Mouse (Mus musculus): ENCODE measurements at regions not wholly inside any gene's neighbourhood (a gene's known extent, or its start where the extent isn't known, plus 50 kb on each side); places are given as distances from the start of the nearest gene placed in this dataset.

DNA sequence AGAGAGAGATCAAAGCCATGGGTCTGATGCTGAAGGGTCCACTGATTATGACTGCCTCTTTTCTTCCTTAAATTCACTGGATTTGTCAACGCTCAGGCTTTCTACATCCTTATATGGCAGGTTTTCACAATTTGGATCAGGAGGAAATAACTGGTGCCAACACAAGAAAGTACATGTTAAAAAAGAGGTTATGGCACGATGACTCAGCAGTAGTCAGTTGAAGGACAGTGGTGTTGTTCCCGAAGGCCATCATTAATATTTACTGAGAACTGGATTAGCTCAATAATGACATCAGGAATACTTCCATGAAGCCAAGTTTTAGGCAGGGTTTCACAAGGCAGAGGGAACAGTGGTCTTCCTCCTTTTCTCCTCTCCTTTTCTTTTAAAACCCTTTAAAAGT is 179.6 kb downstream of the Car2 start:
- Histone ChIP-seq H3K27ac (ENCODE audit: insufficient read depth, low read depth, low read length) (no peak overlapping the region), H3K36me3 (ENCODE audit: control insufficient read depth, insufficient read depth, low read length) (no peaks in the 10 kb centered on the region), H3K27me3 (ENCODE audit: control insufficient read depth, insufficient read depth, low read length) (no peaks in the 10 kb centered on the region), H3K4me3 (ENCODE audit: low read depth, low read length) (no peak overlapping the region), H3K4me1 (ENCODE audit: control insufficient read depth, insufficient read depth, insufficient read length, low read length) (no peaks in the 10 kb centered on the region)
- TF ChIP-seq CTCF (IDR thresholded peaks at IDR 0.05; ENCODE audit: extremely low read depth, insufficient read length, insufficient replicate concordance, low read depth, low read length) = no peak
- no peak for TF ChIP-seq POLR2A (IDR thresholded peaks at IDR 0.05; ENCODE audit: low read depth, low read length)
- WGBS = 79% methylated on average over 3 of the region's 3 CpGs

GRCm38 (mm10) chr3:15068256-15068655 is 182.2 kb downstream of the Car2 start:
- no peak overlapping the region for H3K27ac ChIP-seq (ENCODE audit: insufficient read depth, low read depth, low read length)
- WGBS = 75% methylated on average over 3 of the region's 3 CpGs
- H3K4me3 ChIP-seq (ENCODE audit: low read depth, low read length) = no peak overlapping the region
- no peaks in the 10 kb centered on the region for H3K4me1 ChIP-seq (ENCODE audit: control insufficient read depth, insufficient read depth, insufficient read length, low read length)
- no peaks in the 10 kb centered on the region for H3K27me3 ChIP-seq (ENCODE audit: control insufficient read depth, insufficient read depth, low read length)
- H3K36me3 ChIP-seq (ENCODE audit: control insufficient read depth, insufficient read depth, low read length) = no peaks in the 10 kb centered on the region
- TF ChIP-seq POLR2A (IDR thresholded peaks at IDR 0.05; ENCODE audit: low read depth, low read length) (no peak), CTCF (IDR thresholded peaks at IDR 0.05; ENCODE audit: extremely low read depth, insufficient read length, insufficient replicate concordance, low read depth, low read length) (no peak)

GRCm38 (mm10) chr3:15071030-15071883 is 185.2 kb downstream of the Car2 start:
- Histone ChIP-seq H3K36me3 (ENCODE audit: control insufficient read depth, insufficient read depth, low read length) (no peaks in the 10 kb centered on the region), H3K4me1 (ENCODE audit: control insufficient read depth, insufficient read depth, insufficient read length, low read length) (no peaks in the 10 kb centered on the region), H3K4me3 (ENCODE audit: low read depth, low read length) (no peak overlapping the region), H3K27ac (ENCODE audit: insufficient read depth, low read depth, low read length) (no peak overlapping the region), H3K27me3 (ENCODE audit: control insufficient read depth, insufficient read depth, low read length) (no peaks in the 10 kb centered on the region)
- TF ChIP-seq POLR2A (IDR thresholded peaks at IDR 0.05; ENCODE audit: low read depth, low read length) (no peak), CTCF (IDR thresholded peaks at IDR 0.05; ENCODE audit: extremely low read depth, insufficient read length, insufficient replicate concordance, low read depth, low read length) (no peak)
- 48% methylated on average over 6 of the region's 6 CpGs for WGBS

- no peak overlapping the region for H3K27ac ChIP-seq (ENCODE audit: insufficient read depth, low read depth, low read length)
- no peaks in the 10 kb centered on the region for H3K36me3 ChIP-seq (ENCODE audit: control insufficient read depth, insufficient read depth, low read length)
- TF ChIP-seq POLR2A (IDR thresholded peaks at IDR 0.05; ENCODE audit: low read depth, low read length) (no peak), CTCF (IDR thresholded peaks at IDR 0.05; ENCODE audit: extremely low read depth, insufficient read length, insufficient replicate concordance, low read depth, low read length) (no peak)
- H3K4me1 ChIP-seq (ENCODE audit: control insufficient read depth, insufficient read depth, insufficient read length, low read length) = no peaks in the 10 kb centered on the region
- 73% methylated on average over 2 of the region's 2 CpGs for WGBS
- no peaks in the 10 kb centered on the region for H3K27me3 ChIP-seq (ENCODE audit: control insufficient read depth, insufficient read depth, low read length)
- H3K4me3 ChIP-seq (ENCODE audit: low read depth, low read length) = no peak overlapping the region
Observed at GRCm38 (mm10) chr3:15073405-15073804, 187.3 kb downstream of the Car2 start.

- TF ChIP-seq CTCF (IDR thresholded peaks at IDR 0.05; ENCODE audit: extremely low read depth, insufficient read length, insufficient replicate concordance, low read depth, low read length) = no peak
- TF ChIP-seq POLR2A (IDR thresholded peaks at IDR 0.05; ENCODE audit: low read depth, low read length) = no peak
- Histone ChIP-seq H3K4me3 (ENCODE audit: low read depth, low read length) (no peak overlapping the region), H3K27ac (ENCODE audit: insufficient read depth, low read depth, low read length) (no peak overlapping the region), H3K36me3 (ENCODE audit: control insufficient read depth, insufficient read depth, low read length) (no peaks in the 10 kb centered on the region), H3K4me1 (ENCODE audit: control insufficient read depth, insufficient read depth, insufficient read length, low read length) (no peaks in the 10 kb centered on the region), H3K27me3 (ENCODE audit: control insufficient read depth, insufficient read depth, low read length) (no peaks in the 10 kb centered on the region)
- 40% methylated on average over 1 of the region's 1 CpGs for WGBS
Observed at GRCm38 (mm10) chr3:15073847-15074246, 187.8 kb downstream of the Car2 start.

DNA sequence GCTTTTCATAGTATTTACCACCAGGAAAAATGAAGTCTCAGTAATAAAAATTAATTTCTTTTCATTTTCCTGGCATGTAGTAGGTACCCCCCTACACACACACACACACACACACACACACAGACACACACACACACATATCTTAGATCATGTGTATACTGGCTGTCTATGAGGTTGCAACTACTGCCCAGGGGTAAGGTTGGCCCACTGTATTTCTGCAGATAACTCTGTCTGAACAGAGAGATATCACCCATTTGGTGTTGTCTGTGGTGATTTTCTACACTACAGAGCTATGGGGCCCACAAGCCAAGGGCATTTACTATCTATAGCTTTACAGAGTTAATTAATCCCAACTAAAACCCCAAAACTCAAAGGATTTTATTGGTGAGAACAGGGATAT is 188.9 kb downstream of the Car2 start:
- H3K36me3 ChIP-seq (ENCODE audit: control insufficient read depth, insufficient read depth, low read length) = no peaks in the 10 kb centered on the region
- no peak overlapping the region for H3K27ac ChIP-seq (ENCODE audit: insufficient read depth, low read depth, low read length)
- no peaks in the 10 kb centered on the region for H3K27me3 ChIP-seq (ENCODE audit: control insufficient read depth, insufficient read depth, low read length)
- no peaks in the 10 kb centered on the region for H3K4me1 ChIP-seq (ENCODE audit: control insufficient read depth, insufficient read depth, insufficient read length, low read length)
- no peak overlapping the region for H3K4me3 ChIP-seq (ENCODE audit: low read depth, low read length)
- TF ChIP-seq POLR2A (IDR thresholded peaks at IDR 0.05; ENCODE audit: low read depth, low read length) = no peak
- no peak for TF ChIP-seq CTCF (IDR thresholded peaks at IDR 0.05; ENCODE audit: extremely low read depth, insufficient read length, insufficient replicate concordance, low read depth, low read length)

DNA sequence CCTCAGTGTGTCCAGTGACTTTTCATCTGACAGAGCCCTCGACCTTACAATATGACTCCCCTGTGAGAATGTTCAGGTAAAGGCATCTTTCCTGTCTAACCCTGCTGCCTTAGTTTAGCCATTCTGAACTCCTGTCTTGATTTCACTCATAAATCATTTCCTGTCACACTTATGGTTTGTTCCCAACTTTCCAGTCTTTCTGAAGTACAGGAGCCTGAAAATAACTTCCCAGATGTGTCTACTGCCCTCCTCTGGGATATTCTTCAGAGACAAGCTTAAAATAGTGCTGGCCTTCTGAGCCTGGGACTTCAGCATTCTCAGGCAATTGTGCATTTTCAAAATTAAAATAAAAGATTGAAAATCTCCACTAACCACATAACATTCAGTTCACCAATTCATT is 204.1 kb downstream of the Car2 start:
- 66% methylated on average over 1 of the region's 1 CpGs for WGBS
- no peaks in the 10 kb centered on the region for H3K27me3 ChIP-seq (ENCODE audit: control insufficient read depth, insufficient read depth, low read length)

More for the DNA sequence above, 204.1 kb downstream of the Car2 start:
- Histone ChIP-seq H3K4me3 (ENCODE audit: low read depth, low read length) (no peak overlapping the region), H3K27ac (ENCODE audit: insufficient read depth, low read depth, low read length) (no peak overlapping the region), H3K36me3 (ENCODE audit: control insufficient read depth, insufficient read depth, low read length) (no peaks in the 10 kb centered on the region), H3K4me1 (ENCODE audit: control insufficient read depth, insufficient read depth, insufficient read length, low read length) (no peaks in the 10 kb centered on the region)
- TF ChIP-seq CTCF (IDR thresholded peaks at IDR 0.05; ENCODE audit: extremely low read depth, insufficient read length, insufficient replicate concordance, low read depth, low read length) (no peak), POLR2A (IDR thresholded peaks at IDR 0.05; ENCODE audit: low read depth, low read length) (no peak)

Data from small intestine, adult 2 months (tissue).